Mouse (Mus musculus): ENCODE measurements around the gene Duxf3.
"Not testable (repeated sequence)": the region's sequence is repeated elsewhere in the genome, so short reads cannot be mapped to it uniquely, and the experiment has no call there.

Duxf3 gene

DNA sequence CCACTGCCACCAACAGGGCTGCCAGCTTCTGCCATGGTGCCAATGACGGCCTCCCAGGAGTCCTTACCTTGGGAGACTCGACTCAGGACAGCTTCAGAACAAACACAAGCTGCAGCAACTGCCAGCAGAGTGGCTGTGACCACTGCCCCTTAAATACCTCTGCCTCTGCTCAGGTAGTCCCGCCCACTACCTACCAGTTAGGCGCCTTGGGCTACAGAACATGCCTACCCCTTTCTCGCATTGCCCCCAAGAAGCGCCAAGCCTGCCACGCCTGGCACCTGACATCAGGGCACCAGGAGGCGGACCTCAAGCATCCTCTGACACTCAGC, at the start of gene Duxf3:
TSS of gene Duxf3 (minus strand) at position 35 of the 329 bp plus-strand sequence.
- DNase-seq (ENCODE audit: low read depth, low spot score), result not testable (repeated sequence)

DNA sequence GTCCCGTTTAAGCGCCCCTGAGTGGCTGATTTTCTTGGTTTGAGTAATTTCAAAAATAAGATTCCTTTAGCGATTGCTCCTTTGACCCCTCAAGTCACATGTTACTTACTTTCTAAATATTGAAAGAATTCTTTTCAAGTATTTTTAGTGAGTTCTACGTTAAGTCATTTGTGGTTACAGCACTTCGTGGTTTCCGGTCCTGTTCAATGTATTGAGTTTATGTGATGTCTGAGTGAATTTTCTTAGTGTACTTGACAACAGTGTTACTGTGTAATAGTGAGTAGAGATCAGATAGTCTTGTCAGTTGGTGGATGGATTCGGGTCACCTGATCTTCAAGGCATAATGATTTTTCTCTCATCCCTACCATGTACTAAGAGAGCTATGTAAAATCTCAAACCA, 49.8 kb upstream of the Duxf3 start:
- DNase-seq (ENCODE audit: low read depth, low spot score), result no peak

DNA sequence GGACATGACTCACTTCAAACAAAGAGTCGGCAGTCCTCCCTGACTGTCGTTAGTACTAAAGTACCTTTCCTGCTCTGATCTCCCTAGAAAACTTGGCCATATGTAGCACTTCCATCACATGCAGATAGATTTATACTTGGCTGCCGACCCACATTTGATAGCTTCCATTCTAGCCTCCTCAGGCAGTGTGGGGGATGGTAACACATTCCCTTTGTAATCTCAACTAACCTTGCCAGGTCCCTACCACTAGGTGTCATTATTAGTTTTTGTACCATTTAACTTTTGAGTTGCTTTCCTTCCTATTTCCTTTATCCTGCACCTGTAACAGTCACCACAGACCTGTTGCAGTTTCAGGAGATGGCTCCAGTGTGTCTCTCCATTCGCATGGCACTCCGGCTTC, 26.0 kb upstream of the Duxf3 start:
- DNase-seq (ENCODE audit: low read depth, low spot score), result no peak

- DNase-seq (ENCODE audit: low read depth, low spot score), result no peak
Measured at GRCm38 (mm10) chr10:58255954-58256353, 23.5 kb upstream of the Duxf3 start.

GRCm38 (mm10) chr10:58255213-58255892, 22.9 kb upstream of the Duxf3 start, which contains the start of gene Gcc2:
TSS of gene Gcc2 (plus strand) at chr10:58255497.
- peak; percentile 95 for DNase-seq (ENCODE audit: low read depth, low spot score)

DNA sequence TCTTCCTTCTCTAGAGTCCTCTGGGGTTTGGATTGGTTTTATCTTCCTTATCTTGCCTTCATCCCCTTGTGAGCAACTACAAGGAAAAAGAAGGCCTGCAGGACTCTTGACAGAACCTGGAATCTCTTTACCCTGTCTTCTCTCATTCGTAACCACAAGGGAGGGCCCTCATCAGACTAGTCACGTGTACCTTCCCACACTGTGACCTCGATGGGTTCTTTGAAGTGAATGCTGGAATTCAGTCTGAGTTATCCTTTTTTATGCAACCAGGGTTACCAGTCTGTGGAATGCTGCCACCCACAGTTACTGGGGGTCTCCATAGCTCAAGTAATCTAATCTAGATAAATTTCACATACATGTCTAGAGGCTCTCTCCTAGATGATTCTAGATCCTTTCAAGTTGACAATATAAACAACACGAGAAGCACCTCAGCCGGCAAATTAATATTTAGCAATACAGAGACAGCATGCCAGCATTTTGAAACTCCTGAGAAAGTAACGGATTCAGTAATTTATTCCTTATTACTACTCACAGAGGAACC, 22.2 kb upstream of the Duxf3 start:
- no peak for DNase-seq (ENCODE audit: low read depth, low spot score)

DNA sequence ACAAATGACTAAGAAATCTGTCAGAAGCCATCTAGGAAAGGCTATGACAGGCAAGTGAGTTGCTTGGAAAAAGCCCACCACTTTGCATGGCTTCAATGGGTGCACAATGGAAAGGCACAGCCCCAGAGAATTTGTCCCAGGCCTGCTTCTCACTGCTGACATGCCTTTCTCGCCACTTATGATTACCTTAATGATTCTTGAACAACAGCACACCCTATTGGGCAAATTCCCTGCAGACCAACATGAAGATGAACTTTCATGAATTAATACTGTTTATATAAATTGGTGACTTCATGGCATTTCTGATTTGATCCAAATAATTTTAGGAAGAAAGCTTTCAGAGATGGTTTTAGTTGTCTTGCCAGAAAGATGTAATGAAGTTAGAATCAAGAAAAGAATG, 17.1 kb upstream of the Duxf3 start:
- DNase-seq (ENCODE audit: low read depth, low spot score), result no peak

- DNase-seq (ENCODE audit: low read depth, low spot score), result not testable (repeated sequence)
Measured at GRCm38 (mm10) chr10:58238984-58239740, 6.7 kb upstream of the Duxf3 start.

DNA sequence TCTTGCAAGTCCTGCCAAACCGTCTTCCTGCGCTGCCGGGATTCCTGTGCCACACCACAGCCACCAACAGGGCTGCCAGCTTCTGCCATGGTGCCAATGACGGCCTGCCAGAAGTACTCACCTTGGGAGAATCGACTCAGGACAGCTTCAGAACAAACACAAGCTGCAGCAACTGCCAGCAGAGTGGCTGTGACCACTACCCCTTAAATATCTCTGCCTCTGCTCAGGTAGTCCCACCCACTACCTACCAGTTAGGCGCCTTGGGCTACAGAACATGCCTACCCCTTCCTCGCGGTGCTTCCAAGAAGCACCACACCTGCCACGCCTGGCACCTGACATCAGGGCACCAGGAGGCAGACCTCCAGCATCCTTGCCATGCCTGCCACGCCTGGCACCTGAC, 4.1 kb upstream of the Duxf3 start, which contains the start of gene Gm4981:
TSS of gene Gm4981 (minus strand) at position 89 of the 400 bp plus-strand sequence.
- DNase-seq (ENCODE audit: low read depth, low spot score), result no peak

DNA sequence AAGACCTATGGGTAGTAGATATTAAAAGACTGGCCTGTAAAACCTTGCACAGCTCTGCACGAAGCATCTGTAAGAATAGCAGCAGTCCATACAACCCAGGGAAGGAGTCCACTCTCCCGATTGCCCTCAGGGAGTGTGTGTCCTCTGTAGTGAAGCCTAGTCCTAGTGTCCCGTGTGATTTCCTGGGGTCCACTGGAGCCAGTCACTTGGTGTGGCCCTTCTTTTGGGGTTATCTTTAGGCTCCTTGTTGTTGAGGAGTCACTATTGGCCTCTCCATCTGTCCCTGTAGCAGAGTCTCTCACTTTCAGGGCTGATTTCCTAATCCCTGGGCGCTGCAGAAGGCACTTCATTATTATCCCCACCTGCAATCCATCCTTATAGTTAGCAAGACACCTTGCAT, 2.5 kb upstream of the Duxf3 start:
- DNase-seq (ENCODE audit: low read depth, low spot score), result not testable (repeated sequence)

DNA sequence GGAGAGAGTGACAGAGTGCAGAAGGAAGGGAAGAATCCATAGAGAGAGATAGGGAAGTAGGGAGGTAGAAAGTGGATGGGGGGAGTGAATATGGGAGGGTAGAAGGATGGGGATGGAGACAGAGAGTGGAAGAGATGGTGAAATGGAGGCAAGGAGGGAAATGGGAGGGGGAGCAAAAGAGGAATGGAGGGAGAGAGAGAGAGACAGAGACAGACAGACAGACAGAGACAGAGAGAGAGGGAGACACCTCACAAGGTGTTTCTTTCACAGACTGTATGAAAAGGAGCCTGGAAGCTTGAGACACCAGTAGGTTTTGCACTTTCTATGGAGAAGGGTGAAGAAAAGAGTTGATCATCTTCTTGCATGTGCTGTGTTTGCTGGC, 1.3 kb upstream of the Duxf3 start:
- not testable (repeated sequence) for DNase-seq (ENCODE audit: low read depth, low spot score)

DNA sequence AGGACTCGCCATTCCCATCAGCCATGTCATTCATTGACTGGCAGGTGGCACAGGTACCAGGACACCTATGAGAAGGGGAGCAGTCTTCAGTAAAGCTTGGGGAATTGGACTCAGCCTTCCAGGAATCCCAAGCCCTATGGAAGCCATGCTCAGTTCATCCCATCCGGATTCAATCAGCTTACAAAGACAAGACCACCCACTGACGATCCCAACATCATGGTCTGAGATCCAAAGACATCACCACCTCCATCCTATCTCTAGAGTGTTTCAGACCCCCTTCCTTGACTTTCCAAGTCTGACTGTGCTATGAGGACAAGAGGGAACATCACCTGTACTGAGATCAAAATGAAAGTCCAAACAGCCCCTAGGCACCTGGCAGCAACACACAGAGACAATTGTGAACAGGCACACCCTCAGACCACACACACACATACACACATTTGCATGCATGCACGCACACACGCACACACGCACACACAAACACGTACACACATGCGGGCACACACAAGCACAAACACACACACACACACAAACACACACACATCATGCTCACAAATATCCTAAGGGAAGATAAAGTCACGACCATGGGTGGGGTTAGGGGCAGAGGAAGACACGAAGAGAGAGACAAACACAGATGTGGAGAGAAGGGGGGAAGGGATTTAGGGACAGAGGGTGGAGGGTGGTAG, 722 bp upstream of the Duxf3 start:
- not testable (repeated sequence) for DNase-seq (ENCODE audit: low read depth, low spot score)

DNA sequence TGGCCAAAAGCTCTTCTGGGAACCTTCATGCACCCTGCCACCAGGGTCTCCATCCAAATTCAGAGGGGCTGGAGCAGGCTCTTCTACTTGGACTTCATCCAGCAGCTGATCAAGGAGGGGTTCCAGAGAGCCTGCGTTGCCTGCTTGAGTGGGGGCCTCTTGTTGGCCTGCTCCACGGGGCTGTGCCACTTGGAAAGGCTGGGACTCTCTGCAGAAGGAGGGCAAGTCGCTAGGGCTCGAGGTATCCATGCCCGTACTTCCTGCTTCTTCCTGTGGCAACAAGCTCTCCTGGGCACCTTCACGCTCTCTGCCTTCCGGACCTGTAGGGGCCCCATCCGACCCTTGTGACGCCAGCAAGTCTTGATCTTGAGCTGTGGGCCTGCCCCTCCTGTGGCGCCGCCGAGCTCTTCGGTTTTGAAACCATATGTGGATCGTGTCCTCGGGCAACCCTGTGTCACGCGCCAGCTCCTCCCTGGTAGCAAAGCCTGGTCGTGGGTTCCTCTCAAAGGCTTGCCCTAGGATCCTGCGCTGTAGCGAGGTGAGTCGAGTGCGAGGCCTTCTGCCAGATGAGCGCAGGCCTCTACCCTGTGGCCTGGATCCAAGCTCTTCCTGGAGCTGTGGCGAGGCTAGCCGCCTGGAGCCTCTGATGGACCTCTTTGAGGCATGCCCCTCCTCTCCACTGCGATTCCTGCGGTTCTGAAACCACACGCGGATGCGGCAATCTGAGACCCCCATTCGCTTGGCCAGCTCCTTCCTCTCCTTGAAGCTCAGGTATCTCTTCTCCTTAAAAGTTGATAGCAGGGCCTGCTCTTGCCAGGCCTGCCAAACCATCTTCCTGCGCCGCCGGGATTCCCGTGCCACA, 465 bp downstream of the Duxf3 start:
- DNase-seq (ENCODE audit: low read depth, low spot score), result not testable (repeated sequence)

DNA sequence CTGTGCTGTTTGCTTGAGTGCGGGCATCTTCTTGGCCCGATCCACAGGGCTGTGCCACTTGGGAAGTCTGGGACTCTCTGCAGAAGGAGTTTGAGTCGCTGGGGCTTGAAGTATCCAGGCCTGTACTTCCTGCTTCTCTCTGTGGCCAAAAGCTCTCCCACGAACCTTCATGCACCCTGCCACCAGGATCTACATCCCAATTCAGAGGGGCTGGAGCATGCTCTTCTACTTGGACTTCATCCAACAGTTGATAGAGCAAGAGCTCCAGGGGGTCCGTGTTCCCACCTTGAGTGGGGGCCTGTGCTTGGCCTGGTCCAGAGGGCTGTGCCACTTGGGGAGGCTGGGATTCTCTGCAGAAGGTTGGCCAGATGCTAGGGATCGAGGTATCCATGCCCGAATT, 1.4 kb downstream of the Duxf3 start:
- DNase-seq (ENCODE audit: low read depth, low spot score), result not testable (repeated sequence)

GRCm38 (mm10) chr10:58230021-58230420, 2.5 kb downstream of the Duxf3 start:
- DNase-seq (ENCODE audit: low read depth, low spot score), result not testable (repeated sequence)

DNA sequence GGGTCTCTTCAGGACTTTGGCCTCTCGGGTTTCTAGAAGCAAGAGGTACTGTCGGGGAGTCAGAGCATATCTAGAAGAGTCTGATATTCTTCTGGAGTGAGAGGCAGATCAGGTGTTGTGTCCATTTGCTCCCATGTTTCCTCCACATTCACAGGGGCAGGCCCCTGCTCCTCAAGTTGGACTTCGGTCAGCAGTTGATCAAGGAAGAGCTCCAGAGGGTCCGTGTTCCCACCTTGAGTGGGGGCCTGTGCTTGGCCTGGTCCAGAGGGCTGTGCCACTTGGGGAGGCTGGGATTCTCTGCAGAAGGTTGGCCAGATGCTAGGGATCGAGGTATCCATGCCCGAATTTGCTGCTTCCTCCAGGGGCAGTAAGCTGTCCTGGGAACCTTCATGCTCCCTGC, 4.7 kb downstream of the Duxf3 start:
- DNase-seq (ENCODE audit: low read depth, low spot score), result not testable (repeated sequence)

DNA sequence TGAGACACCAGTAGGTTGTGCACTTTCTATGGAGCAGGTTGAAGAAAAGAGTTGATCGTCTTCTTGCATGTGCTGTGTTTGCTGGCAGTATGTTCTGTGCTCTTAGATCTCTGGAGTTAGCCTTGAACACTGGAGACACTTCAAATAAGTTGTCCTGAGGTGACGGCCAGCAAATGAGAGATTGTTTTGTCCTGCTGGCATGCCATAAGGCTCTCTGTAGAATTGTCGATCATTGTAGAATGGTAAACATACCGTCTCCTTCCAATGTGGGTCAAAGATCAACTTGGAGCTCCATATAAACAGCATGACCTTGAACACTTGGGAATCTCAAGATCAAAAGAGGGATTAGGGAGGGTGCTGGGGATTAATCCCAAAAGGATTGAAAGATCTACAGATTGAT, 6.1 kb downstream of the Duxf3 start:
- DNase-seq (ENCODE audit: low read depth, low spot score), result not testable (repeated sequence)

- DNase-seq (ENCODE audit: low read depth, low spot score), result not testable (repeated sequence)
Measured at GRCm38 (mm10) chr10:58224827-58225785, 7.4 kb downstream of the Duxf3 start, which contains the start of gene AW822073. TSS of gene AW822073 (minus strand) at chr10:58224930.

DNA sequence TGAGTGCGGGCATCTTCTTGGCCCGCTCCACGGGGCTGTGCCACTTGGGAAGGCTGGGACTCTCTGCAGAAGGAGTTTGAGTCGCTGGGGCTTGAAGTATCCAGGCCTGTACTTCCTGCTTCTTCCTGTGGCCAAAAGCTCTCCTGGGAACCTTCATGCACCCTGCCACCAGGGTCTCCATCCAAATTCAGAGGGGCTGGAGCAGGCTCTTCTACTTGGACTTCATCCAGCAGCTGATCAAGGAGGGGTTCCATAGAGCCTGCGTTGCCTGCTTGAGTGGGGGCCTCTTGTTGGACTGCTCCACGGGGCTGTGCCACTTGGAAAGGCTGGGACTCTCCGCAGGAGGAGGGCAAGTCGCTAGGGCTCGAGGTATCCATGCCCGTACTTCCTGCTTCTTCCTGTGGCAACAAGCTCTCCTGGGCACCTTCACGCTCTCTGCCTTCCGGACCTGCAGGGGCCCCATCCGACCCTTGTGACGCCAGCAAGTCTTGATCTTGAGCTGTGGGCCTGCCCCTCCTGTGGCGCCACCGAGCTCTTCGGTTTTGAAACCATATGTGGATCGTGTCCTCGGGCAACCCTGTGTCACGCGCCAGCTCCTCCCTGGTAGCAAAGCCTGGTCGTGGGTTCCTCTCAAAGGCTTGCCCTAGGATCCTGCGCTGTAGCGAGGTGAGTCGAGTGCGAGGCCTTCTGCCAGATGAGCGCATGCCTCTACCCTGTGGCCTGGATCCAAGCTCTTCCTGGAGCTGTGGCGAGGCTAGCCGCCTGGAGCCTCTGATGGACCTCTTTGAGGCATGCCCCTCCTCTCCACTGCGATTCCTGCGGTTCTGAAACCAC, 8.3 kb downstream of the Duxf3 start:
- not testable (repeated sequence) for DNase-seq (ENCODE audit: low read depth, low spot score)
